Mouse (Mus musculus): ENCODE data around the gene Acot7. TPM values are rescaled to one million over a fixed set of nuclear protein-coding genes. Genes with fewer than 3 reads are reported as not detected.

The Acot7 gene
- polyA plus RNA-seq, 1 experiment, result 0.51 TPM

DNA sequence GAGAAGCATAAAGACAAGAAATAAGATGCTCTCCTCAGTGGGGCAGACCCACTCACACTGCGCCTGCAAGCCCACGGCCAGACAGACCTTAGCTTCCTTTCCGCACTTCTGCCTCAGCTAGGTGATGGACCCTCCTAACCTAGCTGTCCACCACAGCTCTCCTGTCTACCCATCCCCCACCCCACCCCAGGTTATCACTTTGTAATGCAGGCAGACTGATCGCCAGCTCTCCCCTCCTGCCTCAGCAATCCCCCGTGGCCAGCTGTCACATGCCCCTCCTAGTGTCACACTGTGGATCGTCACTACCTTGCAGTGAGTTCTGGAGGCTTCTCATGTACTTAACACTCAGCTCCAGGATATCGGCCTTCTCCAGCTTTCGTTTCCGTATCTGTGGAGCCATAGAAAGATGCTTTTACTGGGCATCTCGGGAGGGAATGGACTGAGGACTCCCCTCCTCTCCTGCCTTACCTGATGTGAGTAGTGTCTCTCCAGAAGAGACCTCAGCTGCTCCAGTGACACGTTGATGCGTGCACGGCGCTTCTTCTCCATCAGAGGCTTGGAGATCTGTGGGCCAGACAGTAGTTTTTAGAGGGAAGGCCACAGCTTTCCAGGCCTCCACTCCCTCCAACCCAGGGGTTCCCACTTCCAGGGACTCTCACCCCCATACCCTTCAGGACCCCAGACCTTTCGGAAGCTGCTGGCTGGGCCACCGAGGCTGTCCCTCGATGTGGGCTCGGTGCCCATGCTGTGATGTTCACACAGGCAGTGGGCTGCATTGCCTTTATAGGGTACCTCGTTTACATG, 109.6 kb downstream of the Acot7 start:
- Histone ChIP-seq H3K4me3 (replicated peaks) (no peak overlapping the region), H3K27me3 (ENCODE audit: control insufficient read depth) (peaks cover 93% of the 10 kb centered on the region), H3K9me3 (ENCODE audit: control insufficient read depth, low read length) (peaks cover 8% of the 10 kb centered on the region; the same call in 1 of the 2 replicates), H3K36me3 (ENCODE audit: control insufficient read depth) (no peaks in the 10 kb centered on the region), H3K4me1 (ENCODE audit: control insufficient read depth) (peaks cover 20% of the 10 kb centered on the region)
- no peak for TF ChIP-seq GATA1 (IDR thresholded peaks at IDR 0.05; ENCODE audit: low read length)
- TF ChIP-seq TAL1 (IDR thresholded peaks at IDR 0.05; ENCODE audit: low read length), result no peak

- peaks cover 6% of the 10 kb centered on the region; the same call in 1 of the 2 replicates for H3K9me3 ChIP-seq (ENCODE audit: control insufficient read depth, low read length)
- peaks cover 12% of the 10 kb centered on the region for H3K4me1 ChIP-seq (ENCODE audit: control insufficient read depth)
- H3K4me3 ChIP-seq (replicated peaks), result no peak overlapping the region
- no peaks in the 10 kb centered on the region for H3K36me3 ChIP-seq (ENCODE audit: control insufficient read depth)
- no peak for TF ChIP-seq GATA1 (IDR thresholded peaks at IDR 0.05; ENCODE audit: low read length)
- TF ChIP-seq TAL1 (IDR thresholded peaks at IDR 0.05; ENCODE audit: low read length), result no peak
- H3K27me3 ChIP-seq (ENCODE audit: control insufficient read depth), result peaks cover 93% of the 10 kb centered on the region
These were observed 110.5 kb downstream of the Acot7 start for GRCm38 (mm10) chr4:152288398-152288945.

DNA sequence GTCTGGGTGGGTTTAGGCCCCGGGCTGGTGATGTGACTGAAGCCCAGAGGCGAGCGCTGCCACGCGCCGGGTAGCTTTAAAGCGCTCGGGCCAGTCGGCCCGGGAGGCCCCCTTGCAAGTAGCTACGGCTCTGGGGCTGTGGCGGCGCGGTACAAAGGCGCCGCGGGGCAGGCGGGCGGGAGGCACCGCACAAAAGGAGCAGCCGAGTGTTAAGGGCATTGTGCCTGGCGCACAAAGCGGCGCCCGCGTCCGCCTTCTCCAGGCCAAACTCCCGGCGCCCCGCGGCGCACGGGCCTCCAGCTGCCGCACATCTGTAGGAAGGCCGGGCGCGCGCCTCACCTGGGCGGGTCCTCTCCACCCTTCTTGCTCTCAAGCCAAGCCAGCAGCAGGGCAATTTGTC, 112.5 kb downstream of the Acot7 start:
- Histone ChIP-seq H3K9me3 (ENCODE audit: control insufficient read depth, low read length) (peaks cover 6% of the 10 kb centered on the region; the same call in 1 of the 2 replicates), H3K4me1 (ENCODE audit: control insufficient read depth) (peaks cover 14% of the 10 kb centered on the region), H3K27me3 (ENCODE audit: control insufficient read depth) (peaks cover 82% of the 10 kb centered on the region), H3K36me3 (ENCODE audit: control insufficient read depth) (no peaks in the 10 kb centered on the region), H3K4me3 (replicated peaks) (no peak overlapping the region)
- no peak for TF ChIP-seq GATA1 (IDR thresholded peaks at IDR 0.05; ENCODE audit: low read length)
- TF ChIP-seq TAL1 (IDR thresholded peaks at IDR 0.05; ENCODE audit: low read length), result no peak

- peaks cover 6% of the 10 kb centered on the region; the same call in 1 of the 2 replicates for H3K9me3 ChIP-seq (ENCODE audit: control insufficient read depth, low read length)
- H3K4me3 ChIP-seq (replicated peaks), result no peak overlapping the region
- no peak for TF ChIP-seq GATA1 (IDR thresholded peaks at IDR 0.05; ENCODE audit: low read length)
- no peak for TF ChIP-seq TAL1 (IDR thresholded peaks at IDR 0.05; ENCODE audit: low read length)
- H3K36me3 ChIP-seq (ENCODE audit: control insufficient read depth), result no peaks in the 10 kb centered on the region
- H3K27me3 ChIP-seq (ENCODE audit: control insufficient read depth), result peaks cover 76% of the 10 kb centered on the region
- H3K4me1 ChIP-seq (ENCODE audit: control insufficient read depth), result peaks cover 19% of the 10 kb centered on the region
These were observed 113.1 kb downstream of the Acot7 start for GRCm38 (mm10) chr4:152290991-152291390.

- peaks cover 18% of the 10 kb centered on the region for H3K4me1 ChIP-seq (ENCODE audit: control insufficient read depth)
- no peak within 1 kb of the TSS for H3K4me3 ChIP-seq (replicated peaks)
- peaks cover 6% of the 10 kb centered on the region; the same call in 1 of the 2 replicates for H3K9me3 ChIP-seq (ENCODE audit: control insufficient read depth, low read length)
- no peak for TF ChIP-seq TAL1 (IDR thresholded peaks at IDR 0.05; ENCODE audit: low read length)
- no peak for TF ChIP-seq GATA1 (IDR thresholded peaks at IDR 0.05; ENCODE audit: low read length)
- peaks cover 70% of the 10 kb centered on the region for H3K27me3 ChIP-seq (ENCODE audit: control insufficient read depth)
- H3K36me3 ChIP-seq (ENCODE audit: control insufficient read depth), result no peaks in the 10 kb centered on the region
These were observed 113.6 kb downstream of the Acot7 start, which contains the start of gene Hes3 for GRCm38 (mm10) chr4:152291562-152291961. Gene Hes3, minus strand, starts transcription at chr4:152291662.

- peaks cover 63% of the 10 kb centered on the region for H3K27me3 ChIP-seq (ENCODE audit: control insufficient read depth)
- H3K4me3 ChIP-seq (replicated peaks), result no peak overlapping the region
- peaks cover 6% of the 10 kb centered on the region; the same call in 1 of the 2 replicates for H3K9me3 ChIP-seq (ENCODE audit: control insufficient read depth, low read length)
- TF ChIP-seq TAL1 (IDR thresholded peaks at IDR 0.05; ENCODE audit: low read length) (no peak), GATA1 (IDR thresholded peaks at IDR 0.05; ENCODE audit: low read length) (no peak)
- no peaks in the 10 kb centered on the region for H3K36me3 ChIP-seq (ENCODE audit: control insufficient read depth)
- H3K4me1 ChIP-seq (ENCODE audit: control insufficient read depth), result peaks cover 17% of the 10 kb centered on the region
These were observed 114.3 kb downstream of the Acot7 start for GRCm38 (mm10) chr4:152292102-152292765.

DNA sequence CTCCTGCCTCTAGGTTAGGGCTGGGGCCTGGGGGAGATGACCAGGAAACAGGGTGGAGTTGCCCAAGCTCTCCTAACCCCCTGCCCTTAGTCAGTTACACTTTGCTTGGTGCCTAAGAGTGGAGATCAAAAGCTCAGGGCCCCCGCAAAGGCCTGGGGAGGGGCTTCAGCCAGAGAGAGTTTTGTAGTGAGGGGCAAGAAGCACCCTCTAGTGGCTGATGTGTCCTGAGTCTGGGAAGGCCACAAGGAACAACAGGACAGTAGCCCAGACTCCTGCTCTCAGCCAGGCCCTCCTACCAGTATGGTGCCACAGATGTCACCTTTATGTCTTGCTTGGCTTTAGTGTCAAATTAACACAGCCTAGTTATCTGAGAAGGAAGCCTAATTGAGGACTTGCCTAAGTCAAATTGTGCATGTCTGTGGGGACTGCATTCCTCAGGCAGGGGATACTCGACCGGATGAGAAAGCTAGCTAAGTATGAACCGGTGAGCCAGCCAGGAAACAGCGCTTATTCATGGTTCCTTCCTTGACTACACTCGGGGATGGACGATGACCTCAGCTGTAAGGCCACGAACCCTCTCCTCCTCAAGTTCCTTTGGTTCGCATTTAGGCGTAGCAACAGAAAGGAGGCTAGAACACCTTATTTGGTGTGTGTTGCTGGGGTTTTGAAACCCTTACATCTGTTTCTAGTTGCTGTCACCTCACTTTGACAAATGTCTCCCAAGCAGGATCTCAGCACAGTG, 116.4 kb downstream of the Acot7 start:
- H3K4me1 ChIP-seq (ENCODE audit: control insufficient read depth), result peaks cover 38% of the 10 kb centered on the region
- H3K9me3 ChIP-seq (ENCODE audit: control insufficient read depth, low read length), result peaks cover 4% of the 10 kb centered on the region; the same call in 1 of the 2 replicates
- peaks cover 2% of the 10 kb centered on the region for H3K36me3 ChIP-seq (ENCODE audit: control insufficient read depth)
- peaks cover 48% of the 10 kb centered on the region for H3K27me3 ChIP-seq (ENCODE audit: control insufficient read depth)
- H3K4me3 ChIP-seq (replicated peaks), result no peak overlapping the region
- no peak for TF ChIP-seq TAL1 (IDR thresholded peaks at IDR 0.05; ENCODE audit: low read length)
- no peak for TF ChIP-seq GATA1 (IDR thresholded peaks at IDR 0.05; ENCODE audit: low read length)

GRCm38 (mm10) chr4:152295916-152296315, 118.0 kb downstream of the Acot7 start:
- H3K27me3 ChIP-seq (ENCODE audit: control insufficient read depth), result peaks cover 33% of the 10 kb centered on the region
- TF ChIP-seq TAL1 (IDR thresholded peaks at IDR 0.05; ENCODE audit: low read length) (no peak), GATA1 (IDR thresholded peaks at IDR 0.05; ENCODE audit: low read length) (no peak)
- H3K9me3 ChIP-seq (ENCODE audit: control insufficient read depth, low read length), result no peaks in the 10 kb centered on the region
- H3K4me1 ChIP-seq (ENCODE audit: control insufficient read depth), result peaks cover 40% of the 10 kb centered on the region
- peaks cover 17% of the 10 kb centered on the region for H3K36me3 ChIP-seq (ENCODE audit: control insufficient read depth)
- peak overlapping the region; percentile 84 for H3K4me3 ChIP-seq (replicated peaks)
